Mouse (Mus musculus): ENCODE results near the gene Adcy7. TPM values are rescaled to one million over a fixed set of nuclear protein-coding genes. Genes with fewer than 3 reads are reported as not detected.

Adcy7 gene
- total and polyA plus RNA-seq, 2 experiments from 2014 or later = 8.6 to 23.2 TPM

- DNase-seq (ENCODE audit: low spot score) = no peak
- Histone ChIP-seq H3K36me3 (ENCODE audit: insufficient read depth, low read length) (no peaks in the 10 kb centered on the region), H3K4me1 (ENCODE audit: insufficient read depth, low read length) (no peaks in the 10 kb centered on the region), H3K9me3 (ENCODE audit: low read length) (no peaks in the 10 kb centered on the region), H3K27ac (no peak overlapping the region), H3K4me3 (ENCODE audit: low read length) (no peak overlapping the region), H3K9ac (replicated peaks; ENCODE audit: low read length) (no peak overlapping the region), H3K4me2 (ENCODE audit: low read depth, low read length) (no peak overlapping the region), H3K27me3 (ENCODE audit: insufficient read depth, low read length) (no peaks in the 10 kb centered on the region)
- 64% methylated on average over 7 of the region's 7 CpGs for WGBS
- TF ChIP-seq CTCF (IDR thresholded peaks at IDR 0.05; ENCODE audit: low read depth) = peak; percentile 26; the same call in 1 of the 2 replicates
- no peak for ATAC-seq
Observed at GRCm38 (mm10) chr8:88269107-88269875, 2.9 kb upstream of the Adcy7 start.

GRCm38 (mm10) chr8:88270086-88270485, 2.1 kb upstream of the Adcy7 start:
- Histone ChIP-seq H3K27ac (no peak overlapping the region), H3K4me3 (ENCODE audit: low read length) (no peak overlapping the region), H3K36me3 (ENCODE audit: insufficient read depth, low read length) (no peaks in the 10 kb centered on the region), H3K4me1 (ENCODE audit: insufficient read depth, low read length) (no peaks in the 10 kb centered on the region), H3K9ac (replicated peaks; ENCODE audit: low read length) (no peak overlapping the region), H3K9me3 (ENCODE audit: low read length) (no peaks in the 10 kb centered on the region), H3K4me2 (ENCODE audit: low read depth, low read length) (no peak overlapping the region), H3K27me3 (ENCODE audit: insufficient read depth, low read length) (no peaks in the 10 kb centered on the region)
- DNase-seq (ENCODE audit: low spot score) (no peak), ATAC-seq (no peak)
- WGBS = 69% methylated on average over 3 of the region's 3 CpGs
- peak; percentile 16; the same call in 1 of the 2 replicates for TF ChIP-seq CTCF (IDR thresholded peaks at IDR 0.05; ENCODE audit: low read depth)

- DNase-seq (ENCODE audit: low spot score) (no peak), ATAC-seq (no peak)
- H3K27me3 ChIP-seq (ENCODE audit: insufficient read depth, low read length) = no peaks in the 10 kb centered on the region
- peak overlapping the region; percentile 46 for H3K4me3 ChIP-seq (ENCODE audit: low read length)
- H3K4me2 ChIP-seq (ENCODE audit: low read depth, low read length) = peak overlapping the region; percentile 87
- WGBS = 63% methylated on average over 7 of the region's 7 CpGs
- no peaks in the 10 kb centered on the region for H3K4me1 ChIP-seq (ENCODE audit: insufficient read depth, low read length)
- H3K36me3 ChIP-seq (ENCODE audit: insufficient read depth, low read length) = no peaks in the 10 kb centered on the region
- peak overlapping the region; percentile 62; the same call in 1 of the 2 replicates for H3K9ac ChIP-seq (replicated peaks; ENCODE audit: low read length)
- H3K27ac ChIP-seq = no peak overlapping the region
- TF ChIP-seq CTCF (IDR thresholded peaks at IDR 0.05; ENCODE audit: low read depth) = no peak
- H3K9me3 ChIP-seq (ENCODE audit: low read length) = no peaks in the 10 kb centered on the region
Observed at GRCm38 (mm10) chr8:88273051-88273430, 838 bp downstream of the Adcy7 start.

- no peaks in the 10 kb centered on the region for H3K9me3 ChIP-seq (ENCODE audit: low read length)
- 85% methylated on average over 5 of the region's 5 CpGs for WGBS
- no peaks in the 10 kb centered on the region for H3K36me3 ChIP-seq (ENCODE audit: insufficient read depth, low read length)
- H3K4me2 ChIP-seq (ENCODE audit: low read depth, low read length) = no peak overlapping the region
- no peak overlapping the region for H3K9ac ChIP-seq (replicated peaks; ENCODE audit: low read length)
- DNase-seq (ENCODE audit: low spot score) = no peak
- ATAC-seq = no peak
- no peak for TF ChIP-seq CTCF (IDR thresholded peaks at IDR 0.05; ENCODE audit: low read depth)
- no peak overlapping the region for H3K4me3 ChIP-seq (ENCODE audit: low read length)
- H3K27ac ChIP-seq = no peak overlapping the region
- H3K4me1 ChIP-seq (ENCODE audit: insufficient read depth, low read length) = no peaks in the 10 kb centered on the region
- H3K27me3 ChIP-seq (ENCODE audit: insufficient read depth, low read length) = no peaks in the 10 kb centered on the region
Observed at GRCm38 (mm10) chr8:88274090-88274489, 1.9 kb downstream of the Adcy7 start.

- 66% methylated on average over 5 of the region's 5 CpGs for WGBS
Observed at GRCm38 (mm10) chr8:88279220-88279619, 7.0 kb downstream of the Adcy7 start.

GRCm38 (mm10) chr8:88279670-88280069, 7.5 kb downstream of the Adcy7 start:
- Histone ChIP-seq H3K27ac (no peak overlapping the region), H3K4me3 (ENCODE audit: low read length) (no peak overlapping the region), H3K27me3 (ENCODE audit: insufficient read depth, low read length) (no peaks in the 10 kb centered on the region), H3K9me3 (ENCODE audit: low read length) (no peaks in the 10 kb centered on the region), H3K4me1 (ENCODE audit: insufficient read depth, low read length) (no peaks in the 10 kb centered on the region), H3K4me2 (ENCODE audit: low read depth, low read length) (no peak overlapping the region), H3K9ac (replicated peaks; ENCODE audit: low read length) (no peak overlapping the region), H3K36me3 (ENCODE audit: insufficient read depth, low read length) (no peaks in the 10 kb centered on the region)
- TF ChIP-seq CTCF (IDR thresholded peaks at IDR 0.05; ENCODE audit: low read depth) = no peak
- WGBS = 86% methylated on average over 6 of the region's 6 CpGs
- ATAC-seq = no peak
- no peak for DNase-seq (ENCODE audit: low spot score)

More at GRCm38 (mm10) chr8:88279220-88279619, 7.0 kb downstream of the Adcy7 start:
- no peaks in the 10 kb centered on the region for H3K4me1 ChIP-seq (ENCODE audit: insufficient read depth, low read length)
- no peaks in the 10 kb centered on the region for H3K36me3 ChIP-seq (ENCODE audit: insufficient read depth, low read length)
- H3K4me2 ChIP-seq (ENCODE audit: low read depth, low read length) = no peak overlapping the region
- no peak overlapping the region for H3K9ac ChIP-seq (replicated peaks; ENCODE audit: low read length)
- H3K27me3 ChIP-seq (ENCODE audit: insufficient read depth, low read length) = no peaks in the 10 kb centered on the region
- H3K9me3 ChIP-seq (ENCODE audit: low read length) = no peaks in the 10 kb centered on the region
- no peak overlapping the region for H3K27ac ChIP-seq
- TF ChIP-seq CTCF (IDR thresholded peaks at IDR 0.05; ENCODE audit: low read depth) = no peak
- no peak overlapping the region for H3K4me3 ChIP-seq (ENCODE audit: low read length)
- ATAC-seq (no peak), DNase-seq (ENCODE audit: low spot score) (no peak)

GRCm38 (mm10) chr8:88280904-88281303, 8.7 kb downstream of the Adcy7 start:
- 65% methylated on average over 7 of the region's 7 CpGs for WGBS

More at GRCm38 (mm10) chr8:88280904-88281303, 8.7 kb downstream of the Adcy7 start:
- Histone ChIP-seq H3K27ac (no peak overlapping the region), H3K27me3 (ENCODE audit: insufficient read depth, low read length) (no peaks in the 10 kb centered on the region), H3K4me1 (ENCODE audit: insufficient read depth, low read length) (no peaks in the 10 kb centered on the region), H3K9ac (replicated peaks; ENCODE audit: low read length) (no peak overlapping the region), H3K9me3 (ENCODE audit: low read length) (no peaks in the 10 kb centered on the region), H3K4me2 (ENCODE audit: low read depth, low read length) (no peak overlapping the region), H3K4me3 (ENCODE audit: low read length) (no peak overlapping the region), H3K36me3 (ENCODE audit: insufficient read depth, low read length) (no peaks in the 10 kb centered on the region)
- TF ChIP-seq CTCF (IDR thresholded peaks at IDR 0.05; ENCODE audit: low read depth) = no peak
- DNase-seq (ENCODE audit: low spot score) (no peak), ATAC-seq (no peak)
